Mouse (Mus musculus) myocyte (in vitro differentiated cells): ENCODE results near the gene Prss8.
"Not testable (repeated sequence)": the region's sequence is repeated elsewhere in the genome, so short reads cannot be mapped to it uniquely, and the experiment has no call there.

Source experiments
- POLR2A ChIP-seq: IDR thresholded peaks from one replicate; pipeline ENCODE4 v1.6.1; 2011; ENCODE audit warnings: low read depth, mild to moderate bottlenecking, control low read depth, moderate library complexity; ENCODE audit not compliant: insufficient read length
- REST ChIP-seq: IDR thresholded peaks from one replicate; pipeline ENCODE4 v1.6.1; 2011; ENCODE audit warnings: mild to moderate bottlenecking, control low read depth, moderate library complexity; ENCODE audit not compliant: insufficient read depth, insufficient read length
- TCF12 ChIP-seq: IDR thresholded peaks from one replicate; pipeline ENCODE4 v1.6.1; 2011; ENCODE audit warnings: mild to moderate bottlenecking, control low read depth; ENCODE audit not compliant: poor library complexity, insufficient read depth, severe bottlenecking

GRCm38 (mm10) chr7:127942097-127942496, 12.2 kb upstream of the Prss8 start:
- not testable (repeated sequence) for TF ChIP-seq REST, POLR2A, TCF12
